ENCODE assay signal across 27 mouse cellular contexts in the genomic region with DNA sequence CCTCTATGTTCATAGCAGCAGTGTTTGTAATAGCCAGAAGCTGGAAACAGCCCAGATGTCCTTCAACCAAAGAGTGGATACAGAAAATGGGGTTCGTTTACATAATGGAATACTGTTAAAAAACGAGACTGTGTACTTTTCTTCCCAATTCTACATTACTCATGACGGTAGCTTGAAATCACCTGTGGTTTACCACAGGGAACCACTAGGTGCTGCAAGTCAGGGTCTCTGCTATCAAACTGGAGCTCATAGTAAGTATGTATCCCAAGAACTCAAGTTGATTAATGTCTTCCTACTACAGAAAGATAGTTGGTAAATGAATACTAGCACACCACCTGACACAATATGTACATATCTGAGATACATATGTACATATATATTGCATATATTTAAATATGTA. TPM values are rescaled to one million over a fixed set of nuclear protein-coding genes. Genes with fewer than 3 reads are reported as not detected.
"Had no signal": no experiment of that assay in that cellular context is flagged by ENCODE, and none has a peak within 500 bp of the region (broad histone marks: within the 10 kb centered on the region; RNA-seq: fewer than 3 reads in every experiment).

No protein-coding gene starts in this region.

- ATAC-seq: hindbrain, postnatal 0 days; inflammation-experienced regulatory T-cells, adult 6 months; intestine, embryonic 15.5 days; intestine, postnatal 0 days had no signal

- H3K9me3 ChIP-seq: heart, embryonic 13.5 days; heart, embryonic 15.5 days; hindbrain, embryonic 13.5 days; hindbrain, embryonic 15.5 days; intestine, embryonic 15.5 days; kidney, embryonic 15.5 days; limb, embryonic 10.5 days; limb, embryonic 12.5 days; liver, embryonic 13.5 days; liver, embryonic 15.5 days had no signal

- H3K27ac ChIP-seq: heart, adult 2 months; heart, embryonic 13.5 days; heart, embryonic 15.5 days; hindbrain, embryonic 13.5 days; hindbrain, embryonic 15.5 days; hindbrain, postnatal 0 days; intestine, embryonic 15.5 days; kidney, embryonic 15.5 days; kidney, postnatal 0 days; layer of hippocampus, adult 2 months; left cerebral cortex, adult 2 months; limb, embryonic 10.5 days; limb, embryonic 12.5 days; liver, embryonic 13.5 days; liver, embryonic 15.5 days had no signal

- DNase-seq: gastrocnemius, postnatal 25 days; heart, adult 2 months; heart, postnatal 4 days; kidney, adult 18-20 months; kidney, adult 8-10 months; kidney, postnatal 14 days; kidney, postnatal 4 days; liver; liver, embryonic 13.5 days had no signal

- H3K4me2 ChIP-seq: heart, embryonic 11.5 days; heart, embryonic 13.5 days; heart, embryonic 15.5 days; hindbrain, embryonic 13.5 days; hindbrain, embryonic 15.5 days; intestine, embryonic 15.5 days; kidney, embryonic 15.5 days; limb, embryonic 12.5 days; liver, embryonic 11.5 days; liver, embryonic 13.5 days; liver, embryonic 15.5 days had no signal

- H3K9ac ChIP-seq: heart, embryonic 13.5 days; heart, embryonic 15.5 days; hindbrain, embryonic 13.5 days; hindbrain, embryonic 15.5 days; intestine, embryonic 15.5 days; kidney, embryonic 15.5 days; limb, embryonic 12.5 days; liver, embryonic 13.5 days; liver, embryonic 15.5 days had no signal

- H3K27me3 ChIP-seq: heart, embryonic 13.5 days; heart, embryonic 15.5 days; hindbrain, embryonic 13.5 days; hindbrain, embryonic 15.5 days; intestine, embryonic 15.5 days; kidney, embryonic 15.5 days; limb, embryonic 12.5 days; liver, embryonic 13.5 days; liver, embryonic 15.5 days had no signal

- H3K4me1 ChIP-seq: heart, embryonic 13.5 days; heart, embryonic 15.5 days; hindbrain, embryonic 13.5 days; hindbrain, embryonic 15.5 days; intestine, embryonic 15.5 days; kidney, embryonic 15.5 days; limb, embryonic 10.5 days; limb, embryonic 12.5 days had no signal

- H3K4me3 ChIP-seq: heart, adult 2 months; heart, embryonic 13.5 days; heart, embryonic 15.5 days; hindbrain, embryonic 13.5 days; hindbrain, embryonic 15.5 days; intestine, embryonic 15.5 days; kidney, embryonic 15.5 days; layer of hippocampus, adult 2 months; left cerebral cortex, adult 2 months; limb, embryonic 10.5 days; limb, embryonic 12.5 days; liver, embryonic 13.5 days; liver, embryonic 15.5 days had no signal

- H3K36me3 ChIP-seq: heart, embryonic 15.5 days; hindbrain, embryonic 13.5 days; hindbrain, embryonic 15.5 days; intestine, embryonic 15.5 days; kidney, embryonic 15.5 days; limb, embryonic 12.5 days had no signal

RNA-seq across cellular contexts. Expression of gene Pla2g4c, which starts 3.0 kb away (rescaled TPM):
- total RNA-seq: gastrocnemius, adult 18-20 months; heart, adult 2 months had no signal
